Mouse (Mus musculus): ENCODE measurements around the gene Kndc1. TPM values are rescaled to one million over a fixed set of nuclear protein-coding genes. Genes with fewer than 3 reads are reported as not detected.

Kndc1 gene
- total RNA-seq, 2 experiments from 2014 or later = not detected

DNA sequence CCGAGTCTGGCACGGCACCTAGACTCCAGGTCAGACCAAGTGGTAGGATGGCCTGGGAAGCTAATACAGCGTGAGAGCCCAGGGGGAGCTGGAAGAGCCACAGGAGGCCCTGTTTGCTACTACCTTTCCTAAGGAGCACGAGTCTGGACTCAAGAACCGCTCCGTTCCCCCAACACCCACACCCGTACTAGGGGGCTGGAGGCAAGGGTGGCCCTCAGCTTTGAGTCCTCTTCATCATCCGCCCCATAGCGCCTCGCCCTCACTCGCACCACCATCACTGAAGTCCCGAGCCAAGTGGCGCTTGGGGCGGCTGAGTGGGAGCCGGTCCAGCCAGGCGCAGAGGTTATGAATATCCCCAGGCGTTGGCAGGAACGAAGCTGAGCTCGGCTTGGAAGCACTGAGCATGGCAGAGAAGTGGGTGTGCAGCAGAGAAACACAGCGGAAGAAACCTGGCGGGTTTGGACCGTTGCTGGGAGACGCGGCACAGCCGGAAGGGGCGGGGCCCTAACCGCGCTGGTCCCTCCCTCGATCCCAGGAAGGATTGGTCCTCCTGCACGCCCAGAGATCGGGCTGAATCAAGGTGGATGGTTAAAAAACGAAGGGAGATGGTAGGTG is 83.9 kb downstream of the Kndc1 start, which contains the start of gene 6430531B16Rik:
Gene 6430531B16Rik, minus strand, starts transcription at position 478 of the 615 bp plus-strand sequence.
- DNase-seq = peak; percentile 68 to 70
- intact Hi-C loops (cut with DNase I) = loop anchor here (5.0 kb wide), 1 partner anchor 164 kb away; no protein-coding TSS in a partner anchor

DNA sequence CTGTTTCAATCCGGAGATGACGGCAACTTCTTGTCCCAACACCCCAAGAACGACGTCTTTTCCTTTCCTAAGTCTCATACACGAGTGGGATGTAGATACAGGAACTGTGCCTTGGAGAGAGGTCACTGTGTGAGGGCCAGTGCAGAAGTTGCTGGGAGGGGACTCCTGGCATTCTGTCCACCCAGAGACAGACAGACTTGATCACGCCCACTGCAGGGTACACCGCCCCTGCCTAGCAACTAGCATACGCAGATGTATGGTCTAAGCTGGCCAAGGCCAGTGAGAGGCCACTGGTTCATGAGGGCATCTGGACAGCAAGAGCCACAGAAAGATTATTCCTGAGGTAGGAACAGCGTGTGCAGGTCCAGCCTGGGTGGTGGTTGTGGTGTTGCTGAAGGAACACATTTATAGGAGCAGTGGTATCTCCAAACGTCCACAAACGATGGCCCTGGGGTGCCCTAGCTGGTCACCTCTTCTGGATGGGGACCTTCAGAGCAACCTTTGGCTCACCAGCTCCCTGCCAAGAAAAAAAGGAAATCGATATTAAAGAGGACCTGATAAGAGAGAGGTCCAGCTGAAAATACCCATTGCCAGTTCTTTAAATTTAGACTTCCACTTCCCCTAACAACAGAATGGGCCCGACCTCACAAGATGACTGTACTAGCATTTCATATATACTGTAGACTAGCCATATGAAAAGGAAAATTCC is 84.7 kb downstream of the Kndc1 start:
- intact Hi-C loops (cut with DNase I) = loop anchor here (5.0 kb wide), 1 partner anchor 163 kb away; no protein-coding TSS in a partner anchor
- no peak for DNase-seq

DNA sequence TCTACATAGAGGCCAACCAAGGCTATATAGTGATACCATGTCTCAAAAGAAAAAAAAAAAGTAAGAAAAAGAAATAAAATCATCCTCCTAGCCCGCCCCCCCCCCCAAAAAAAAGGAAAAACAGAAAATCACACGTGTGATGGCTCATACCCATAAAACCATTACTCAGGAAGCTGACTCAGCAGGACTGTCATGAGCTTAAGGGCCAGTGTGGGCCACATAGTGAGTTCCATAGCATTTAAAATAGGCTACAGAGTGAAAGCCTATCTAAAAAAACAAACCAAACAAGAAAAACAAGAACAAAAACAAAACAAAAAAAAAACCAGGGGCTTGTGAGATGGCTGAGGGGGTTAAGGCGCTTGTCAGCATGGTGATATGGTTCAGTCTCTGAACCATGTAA is 86.3 kb downstream of the Kndc1 start:
- intact Hi-C loops (cut with DNase I) = no loop called here
- no peak for DNase-seq

DNA sequence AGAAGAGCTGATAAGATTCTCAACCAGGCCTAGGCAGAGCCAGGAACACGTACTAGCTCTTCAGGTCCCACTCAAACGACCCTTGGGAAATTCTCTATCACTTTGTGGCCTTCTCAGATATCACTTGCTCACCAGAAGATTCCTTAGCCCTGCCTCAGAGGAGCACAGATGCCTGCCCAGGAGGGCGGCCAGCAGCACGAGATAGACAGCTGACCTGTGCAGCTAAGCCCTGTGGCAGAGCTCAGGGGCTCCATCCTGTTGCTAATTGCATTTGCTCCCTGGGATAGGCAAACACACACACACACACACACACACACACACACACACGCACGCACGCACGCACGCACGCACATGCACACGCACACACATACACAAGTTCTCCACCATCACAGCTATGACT is 87.6 kb downstream of the Kndc1 start:
- DNase-seq = no peak

DNA sequence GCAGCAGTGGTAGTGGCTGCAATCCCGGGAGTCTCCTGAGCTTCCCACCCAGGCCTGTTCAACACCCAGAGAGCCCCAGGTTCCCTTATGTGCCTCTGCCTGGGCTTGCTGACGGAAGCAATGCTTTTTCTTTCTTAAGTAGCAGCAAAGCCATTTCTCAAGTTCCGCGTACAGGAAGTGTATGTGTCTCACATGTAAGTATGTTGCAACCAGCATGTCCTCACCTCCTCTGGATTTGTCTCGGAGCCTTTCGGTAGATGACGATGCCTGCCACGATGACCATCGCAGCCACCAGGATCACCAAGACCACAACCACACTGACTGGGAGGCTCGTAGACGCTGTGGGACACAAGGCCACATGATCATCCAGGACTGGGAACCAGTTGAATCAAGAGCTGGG is 90.0 kb downstream of the Kndc1 start:
- intact Hi-C loops (cut with DNase I) = no loop called here
- DNase-seq = no peak

More for the DNA sequence above, 87.6 kb downstream of the Kndc1 start:
- intact Hi-C loops (cut with DNase I) = no loop called here

DNA sequence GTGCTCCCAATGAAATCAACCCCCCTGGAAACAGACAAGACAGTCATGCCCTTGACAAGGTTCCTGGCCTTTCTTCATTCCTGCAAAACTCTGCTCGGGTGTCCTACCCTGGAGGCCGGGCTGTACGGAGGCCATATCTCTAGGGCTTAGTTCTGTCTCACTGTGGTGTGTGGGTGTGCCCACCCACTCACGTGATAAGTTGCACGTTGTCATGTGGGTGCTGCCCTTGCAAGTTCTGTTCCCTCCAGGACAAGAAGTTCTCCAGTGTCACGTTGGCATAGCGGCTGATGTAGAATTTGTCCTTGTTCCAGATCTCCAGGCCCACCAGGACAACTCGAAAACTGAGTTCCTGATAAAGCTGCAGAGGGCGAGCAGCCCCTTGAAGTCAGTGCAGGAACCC is 93.8 kb downstream of the Kndc1 start:
- intact Hi-C loops (cut with DNase I) = no loop called here
- DNase-seq = no peak

DNA sequence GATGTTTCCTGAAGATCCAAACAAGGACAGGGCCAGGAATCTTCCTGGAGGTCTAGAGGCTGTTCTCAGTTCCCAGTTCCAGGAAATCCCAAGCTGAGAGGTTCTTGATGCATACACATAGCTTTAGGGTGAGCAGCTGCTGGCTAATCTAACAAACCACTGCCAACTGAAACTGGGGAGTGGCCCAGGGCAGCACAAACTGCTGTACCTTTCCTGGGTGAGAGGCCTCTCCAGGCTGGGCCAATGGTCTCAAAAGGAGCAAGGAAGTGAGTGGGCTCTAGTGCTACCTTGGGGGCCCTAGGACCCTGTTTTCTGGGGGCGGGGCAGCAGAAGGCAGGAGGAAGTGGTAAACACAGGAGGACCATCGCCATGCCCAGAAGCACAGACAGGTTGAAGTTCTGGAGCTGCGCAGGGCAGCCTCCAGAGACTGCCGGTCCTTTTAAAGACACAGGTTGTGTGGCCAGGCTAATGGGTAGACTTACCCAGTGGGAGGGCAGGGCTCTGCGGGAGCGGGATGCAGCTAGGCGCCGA is 96.4 kb downstream of the Kndc1 start:
- no peak for DNase-seq
- intact Hi-C loops (cut with DNase I) = loop anchor here (5.0 kb wide), 2 partner anchors 71 to 84 kb away; no protein-coding TSS in a partner anchor

Small RNA genes within 50 kb of the gene (microRNA-seq; reads per million reads assigned to microRNA genes)
- gene Mir202 (0 to 0.36 reads per million in 2 experiments), gene Mir7062 (0 reads per million in 2 experiments), gene mmu-mir-7686 (0 reads per million in 2 experiments)

Other genes starting within 250 kb of the Kndc1 start
- gene Cfap46, start 210.9 kb upstream of the Kndc1 start, total RNA-seq (2021) = under 1 TPM; 0.02 to 0.05 TPM
- gene Adgra1, start 60.5 kb upstream of the Kndc1 start, total RNA-seq (2021) = under 1 TPM in 1 of 2 experiments, not detected in 1; 0.07 TPM
- gene Utf1, start 49.1 kb downstream of the Kndc1 start, total RNA-seq (2021) = not detected
- not detected for gene 6430531B16Rik, start 84.1 kb downstream of the Kndc1 start, total RNA-seq (2021)
- gene Adam8, start 97.9 kb downstream of the Kndc1 start, total RNA-seq (2021) = under 1 TPM; 0.74 to 0.89 TPM
- 1 to 10 TPM; 7.7 to 8.2 TPM for gene Zfp511, start 141.7 kb downstream of the Kndc1 start, total RNA-seq (2021)
- gene Tubgcp2, start 142.0 kb downstream of the Kndc1 start, total RNA-seq (2021) = 10 to 100 TPM; 16.8 to 19.2 TPM
- gene Msx3, start 154.4 kb downstream of the Kndc1 start, total RNA-seq (2021) = not detected
- gene Caly, start 187.9 kb downstream of the Kndc1 start, total RNA-seq (2021) = under 1 TPM in 1 of 2 experiments, not detected in 1; 0.33 TPM
- not detected for gene Prap1, start 198.7 kb downstream of the Kndc1 start, total RNA-seq (2021)
- 10 to 100 TPM; 38.9 to 42.5 TPM for gene Fuom, start 207.7 kb downstream of the Kndc1 start, total RNA-seq (2021)
- 1 to 10 TPM; 3.1 to 3.7 TPM for gene Paox, start 221.1 kb downstream of the Kndc1 start, total RNA-seq (2021)
- gene Echs1, start 221.8 kb downstream of the Kndc1 start, total RNA-seq (2021) = 100 to 1,000 TPM; 105 to 146 TPM
- gene Mtg1, start 242.9 kb downstream of the Kndc1 start, total RNA-seq (2021) = 10 to 100 TPM; 24.4 to 25.2 TPM

All from gastrocnemius, postnatal 36 days (tissue).